Mouse (Mus musculus) neural tube, postnatal 0 days (tissue): ENCODE results near the gene Gm10945. TPM values are rescaled to one million over a fixed set of nuclear protein-coding genes. Genes with fewer than 3 reads are reported as not detected.

Experiments used
- polyA plus RNA-seq: library from polyadenylated mRNA; unstranded; fragments of >200 nt; fragmentation: Nextera tagmentation; extraction: Ambion mirVana; gene quantifications from 2 replicates; pipeline ENCODE4 v1.2.1, GENCODE M21; 2015

Gm10945 gene
- polyA plus RNA-seq: not detected in 2 replicates

DNA sequence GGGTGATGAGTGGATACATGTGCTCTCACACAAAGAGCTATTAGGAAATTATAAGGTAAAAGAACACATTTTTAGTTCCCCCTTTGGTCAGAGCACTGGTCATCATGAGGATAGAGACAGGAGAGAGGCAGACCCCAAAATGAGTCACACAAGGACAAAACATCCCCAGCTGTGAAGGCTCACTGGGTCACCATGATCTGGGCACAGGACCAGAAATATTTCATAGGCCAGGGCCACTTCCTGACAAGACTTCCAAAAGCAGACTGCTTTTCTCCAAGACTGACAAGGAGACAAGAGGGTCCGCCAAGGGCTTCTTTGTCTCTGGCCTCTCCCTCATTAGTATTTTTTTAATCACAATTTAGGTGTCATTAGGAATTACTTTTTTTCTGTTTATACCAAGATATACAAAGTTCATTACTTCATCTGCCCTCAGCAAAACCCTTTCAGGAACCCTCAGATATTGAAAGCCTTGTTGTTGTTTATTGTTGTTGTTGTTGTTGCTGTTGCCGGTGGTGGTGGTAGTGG lies at the start of gene Gm10945:
Gm10945 (minus strand) TSS at position 475 of the 525 bp plus-strand sequence.

DNA sequence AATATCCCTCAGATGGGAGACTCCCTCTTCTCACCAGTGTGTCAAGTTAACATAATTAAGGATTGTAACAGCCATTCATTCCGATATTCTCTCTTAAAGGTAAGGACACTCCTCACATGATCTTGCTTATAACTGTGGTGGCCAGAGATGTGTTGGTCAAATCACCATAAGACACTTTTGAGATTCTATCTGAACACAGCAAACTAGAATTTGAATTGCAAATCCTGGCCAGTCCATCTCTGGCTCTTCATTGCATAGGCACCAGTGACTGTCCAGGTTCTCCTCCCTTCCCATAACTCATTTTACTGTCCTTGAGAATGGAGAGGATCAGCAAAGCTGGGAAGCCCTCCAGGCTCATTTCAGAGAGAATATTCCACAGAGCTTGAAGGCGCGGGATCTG lies 3.4 kb downstream of the Gm10945 start, which contains the start of gene Oprm1:
Oprm1 (plus strand) TSS at position 301 of the 400 bp plus-strand sequence.

Other genes starting within 250 kb of the Gm10945 start
- gene Oprm1, start 3.3 kb downstream of the Gm10945 start, polyA plus RNA-seq: 4.5 and 4.6 TPM in 2 replicates